Mouse (Mus musculus) MEL (cell line): ENCODE results near the gene Thsd4. TPM values are rescaled to one million over a fixed set of nuclear protein-coding genes. Genes with fewer than 3 reads are reported as not detected.

Source experiments
- DNase-seq: peaks from one replicate; pipeline ENCODE4 v3.0.0; 2011; ENCODE audit warnings: low read depth, low spot score
- H3K27ac ChIP-seq: 2 replicates; pipeline ENCODE4 v1.5.1; 2012; ENCODE audit warnings: low read depth, mild to moderate bottlenecking, control low read depth, low read length, moderate library complexity; ENCODE audit not compliant: control insufficient read depth
- H3K27me3 ChIP-seq, 2 experiments: fragments of 150-350 bp in 1 of 2; sonication (generic) in 1 of 2; 2 replicates each; pipeline ENCODE4 v1.6.1; 2012; ENCODE audit warnings: low read length in 2 of 2, mild to moderate bottlenecking in 2 of 2, improper control_type of control experiment in 1 of 2, moderate library complexity in 1 of 2; ENCODE audit not compliant: insufficient read depth in 2 of 2, control insufficient read depth in 1 of 2
- H3K36me3 ChIP-seq, 2 experiments: 2 replicates each; pipeline ENCODE4 v1.6.1; 2012 to 2014; ENCODE audit warnings: low read length in 2 of 2, improper control_type of control experiment in 1 of 2, inconsistent platforms in 1 of 2, mild to moderate bottlenecking in 1 of 2; ENCODE audit not compliant: insufficient read depth in 2 of 2, control insufficient read depth in 1 of 2
- H3K4me1 ChIP-seq, 2 experiments: fragments of 150-350 bp in 1 of 2; sonication (generic) in 1 of 2; 2 replicates each; pipeline ENCODE4 v1.6.1; 2012; ENCODE audit warnings: low read length in 2 of 2, improper control_type of control experiment in 1 of 2, mild to moderate bottlenecking in 1 of 2; ENCODE audit not compliant: insufficient read depth in 2 of 2, control insufficient read depth in 1 of 2
- H3K4me3 ChIP-seq, 2 experiments: fragments of 150-350 bp in 1 of 2; sonication (generic) in 1 of 2; 2 replicates each; pipeline ENCODE4 v1.5.1; 2012; ENCODE audit warnings: low read depth in 2 of 2, low read length in 2 of 2, mild to moderate bottlenecking in 2 of 2, moderate library complexity in 2 of 2, control low read depth in 1 of 2, improper control_type of control experiment in 1 of 2; ENCODE audit not compliant: control insufficient read depth in 1 of 2, insufficient read depth in 1 of 2
- H3K79me2 ChIP-seq: 2 replicates; pipeline ENCODE4 v1.6.1; 2012; ENCODE audit warnings: mild to moderate bottlenecking, low read length, moderate library complexity; ENCODE audit not compliant: control insufficient read depth, poor library complexity, insufficient read depth
- H3K9ac ChIP-seq: 2 replicates; pipeline ENCODE4 v1.6.1; 2012; ENCODE audit warnings: low read depth, mild to moderate bottlenecking, control low read depth, low read length, moderate library complexity; ENCODE audit not compliant: control insufficient read depth, poor library complexity, severe bottlenecking
- H3K9me3 ChIP-seq: fragments of 150-350 bp; sonication (generic); replicated peaks from 2 replicates; pipeline ENCODE4 v1.6.1; 2012; ENCODE audit warnings: mild to moderate bottlenecking, low read length, improper control_type of control experiment, moderate library complexity; ENCODE audit not compliant: insufficient read depth
- BHLHE40 ChIP-seq: IDR thresholded peaks from 2 replicates; pipeline ENCODE4 v1.6.1; 2012; ENCODE audit warnings: low read depth, mild to moderate bottlenecking, inconsistent platforms, low read length, improper control_type of control experiment, borderline replicate concordance
- ELF1 ChIP-seq: IDR thresholded peaks from 2 replicates; pipeline ENCODE4 v1.6.1; 2014; ENCODE audit warnings: low read depth, mild to moderate bottlenecking, inconsistent platforms, low read length, improper control_type of control experiment, moderate library complexity
- EP300 ChIP-seq, 2 experiments: IDR thresholded peaks; 2 replicates each; pipeline ENCODE4 v1.6.1; 2011; ENCODE audit warnings: improper control_type of control experiment in 2 of 2, low read length in 2 of 2, low read depth in 1 of 2, mild to moderate bottlenecking in 1 of 2
- ETS1 ChIP-seq: IDR thresholded peaks from 2 replicates; pipeline ENCODE4 v1.6.1; 2012; ENCODE audit warnings: low read depth, mild to moderate bottlenecking, inconsistent platforms, low read length, improper control_type of control experiment, moderate library complexity
- GATA1 ChIP-seq: IDR thresholded peaks from 2 replicates; pipeline ENCODE4 v1.6.1; 2011; ENCODE audit warnings: low read depth, low read length, improper control_type of control experiment
- HCFC1 ChIP-seq: IDR thresholded peaks from 2 replicates; pipeline ENCODE4 v1.6.1; 2012; ENCODE audit warnings: low read depth, mild to moderate bottlenecking, inconsistent platforms, low read length, improper control_type of control experiment, moderate library complexity
- KAT2A ChIP-seq: conservative IDR thresholded peaks from 2 replicates; pipeline ENCODE4 v1.6.1; 2012; ENCODE audit warnings: low read depth, low read length, improper control_type of control experiment, inconsistent platforms
- MAX ChIP-seq: IDR thresholded peaks from 2 replicates; pipeline ENCODE4 v1.6.1; 2011; ENCODE audit warnings: low read length, improper control_type of control experiment
- NELFE ChIP-seq: IDR thresholded peaks from 2 replicates; pipeline ENCODE4 v1.6.1; 2011; ENCODE audit warnings: low read depth, low read length, improper control_type of control experiment
- NRF1 ChIP-seq: IDR thresholded peaks from 2 replicates; pipeline ENCODE4 v1.6.1; 2014; ENCODE audit warnings: low read depth, mild to moderate bottlenecking, inconsistent platforms, low read length, improper control_type of control experiment, moderate library complexity; ENCODE audit not compliant: poor library complexity, insufficient read depth, severe bottlenecking
- RAD21 ChIP-seq: IDR thresholded peaks from 2 replicates; pipeline ENCODE4 v1.6.1; 2011; ENCODE audit warnings: mild to moderate bottlenecking, low read depth, low read length, improper control_type of control experiment
- RCOR1 ChIP-seq: IDR thresholded peaks from 2 replicates; pipeline ENCODE4 v1.6.1; 2012; ENCODE audit warnings: low read depth, mild to moderate bottlenecking, inconsistent platforms, low read length, improper control_type of control experiment
- SIN3A ChIP-seq: IDR thresholded peaks from 2 replicates; pipeline ENCODE4 v1.6.1; 2012; ENCODE audit warnings: low read length, improper control_type of control experiment, inconsistent platforms
- UBTF ChIP-seq: IDR thresholded peaks from 2 replicates; pipeline ENCODE4 v1.6.1; 2012; ENCODE audit warnings: low read depth, mild to moderate bottlenecking, inconsistent platforms, low read length, improper control_type of control experiment, moderate library complexity, borderline replicate concordance; ENCODE audit not compliant: insufficient read depth
- ZC3H11A ChIP-seq: IDR thresholded peaks from 2 replicates; pipeline ENCODE4 v1.6.1; 2012; ENCODE audit warnings: low read depth, mild to moderate bottlenecking, inconsistent platforms, low read length, improper control_type of control experiment
- ZKSCAN1 ChIP-seq: IDR thresholded peaks from 2 replicates; pipeline ENCODE4 v1.6.1; 2012; ENCODE audit warnings: low read depth, mild to moderate bottlenecking, inconsistent platforms, low read length, improper control_type of control experiment, moderate library complexity
- ZNF384 ChIP-seq: IDR thresholded peaks from 2 replicates; pipeline ENCODE4 v1.6.1; 2012; ENCODE audit warnings: low read depth, mild to moderate bottlenecking, inconsistent platforms, low read length, improper control_type of control experiment
- polyA plus RNA-seq, 2 experiments: library from polyadenylated mRNA; stranded (reverse) in 1 of 2; unstranded in 1 of 2; fragments of >175 nt in 1 of 2; fragments of >200 nt in 1 of 2; gene quantifications; 2 replicates each; pipeline versions ENCODE4 v1.2.1 to v1.2.4; 2012; ENCODE audit warnings: low replicate concordance in 2 of 2, low read depth in 1 of 2; ENCODE audit not compliant: insufficient read length in 2 of 2, insufficient read depth in 1 of 2, missing spikeins in 1 of 2
- total RNA-seq: library from RNA; depleted of rRNA; stranded (reverse); fragments of 300-350 nt; gene quantifications from 2 replicates; pipeline ENCODE4 v1.2.3, GENCODE M21; 2012

Thsd4 gene
- total and polyA plus RNA-seq, 3 experiments: 0.08 TPM; not detected in 1

DNA sequence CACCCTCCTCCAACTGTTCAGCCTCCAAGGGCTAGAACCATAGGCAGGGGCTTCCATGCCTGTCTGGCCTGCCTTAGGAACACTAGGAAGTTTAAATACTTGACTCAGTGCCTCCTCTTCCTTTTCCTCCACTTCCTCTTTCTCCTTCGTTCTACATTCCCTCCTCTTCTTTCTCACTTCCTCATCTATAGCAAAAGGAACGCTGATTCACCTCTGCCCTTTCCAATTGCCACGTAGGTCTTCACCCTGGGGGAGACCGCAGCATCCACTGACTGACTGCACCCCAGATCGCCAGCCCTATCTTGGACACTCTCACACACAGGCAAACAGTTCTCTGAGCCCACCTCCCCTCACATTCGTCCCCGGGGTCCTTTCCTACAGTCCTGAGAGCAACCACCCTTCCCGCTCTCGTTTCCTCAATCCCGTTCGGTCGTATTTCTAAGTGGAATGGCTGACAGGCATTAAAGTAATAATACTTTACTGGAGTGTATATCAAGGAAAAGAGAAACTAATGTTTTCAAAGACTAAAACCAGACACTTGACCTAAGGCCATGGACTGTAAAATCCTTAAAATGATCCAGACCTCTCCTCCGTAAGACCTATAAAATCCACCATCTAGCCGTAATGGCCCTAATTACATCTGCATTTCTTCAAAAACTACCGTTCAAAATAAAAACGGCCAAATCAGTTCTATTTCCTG lies 29.4 kb downstream of the Thsd4 start:
- no peaks in the 10 kb centered on the region; a peak in 1 of 4 replicates for H3K4me1 ChIP-seq
- H3K79me2 ChIP-seq: no peaks in the 10 kb centered on the region
- no peak overlapping the region for H3K4me3 ChIP-seq
- no peaks in the 10 kb centered on the region for H3K9me3 ChIP-seq
- H3K9ac ChIP-seq: no peak overlapping the region
- H3K36me3 ChIP-seq: no peaks in the 10 kb centered on the region
- no peak for TF ChIP-seq KAT2A
- TF ChIP-seq MAX: no peak
- TF ChIP-seq NRF1: no peak
- TF ChIP-seq NELFE: no peak
- TF ChIP-seq ETS1: no peak
- no peak for TF ChIP-seq GATA1
- no peak for TF ChIP-seq ZKSCAN1
- no peak for TF ChIP-seq ZNF384
- TF ChIP-seq UBTF: no peak
- DNase-seq: peak; percentile 14
- H3K27me3 ChIP-seq: no peaks in the 10 kb centered on the region
- no peak overlapping the region for H3K27ac ChIP-seq

DNA sequence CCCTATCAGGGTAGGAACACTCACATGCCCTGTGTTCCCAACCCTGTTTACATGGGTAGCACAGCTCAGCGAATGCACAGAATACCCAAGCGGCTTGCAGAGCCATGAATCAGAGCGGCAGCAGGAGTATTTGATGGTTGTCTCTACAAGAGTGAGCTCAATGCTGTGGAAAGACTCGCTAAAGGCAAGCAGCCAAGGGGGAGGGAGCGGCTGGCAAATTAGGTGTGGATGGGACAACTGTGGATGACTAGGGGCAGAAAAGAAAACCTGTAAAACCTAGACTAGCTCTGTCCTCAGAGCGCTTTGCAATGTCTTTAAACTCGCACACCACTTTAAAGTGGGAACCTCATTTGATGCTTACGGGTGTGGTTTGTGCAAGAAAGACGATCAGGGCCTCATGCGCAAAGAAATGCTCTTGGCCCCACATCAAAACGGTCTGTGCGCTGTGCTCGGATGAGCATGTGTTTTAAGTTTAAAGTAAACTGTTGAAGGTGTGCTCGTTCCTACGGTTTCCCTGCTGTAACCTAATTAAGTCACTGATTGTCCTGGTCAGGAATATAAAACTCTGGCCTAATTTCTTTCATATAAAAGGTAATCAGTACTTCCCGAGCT lies 30.3 kb downstream of the Thsd4 start:
- no peaks in the 10 kb centered on the region for H3K79me2 ChIP-seq
- no peaks in the 10 kb centered on the region for H3K27me3 ChIP-seq
- DNase-seq: no peak
- no peaks in the 10 kb centered on the region; a peak in 1 of 4 replicates for H3K4me1 ChIP-seq
- no peak overlapping the region for H3K4me3 ChIP-seq
- H3K36me3 ChIP-seq: no peaks in the 10 kb centered on the region
- no peak overlapping the region for H3K27ac ChIP-seq
- no peak overlapping the region for H3K9ac ChIP-seq
- H3K9me3 ChIP-seq: no peaks in the 10 kb centered on the region
- no peak for TF ChIP-seq NELFE
- no peak for TF ChIP-seq RAD21
- no peak for TF ChIP-seq ZC3H11A
- TF ChIP-seq ELF1: no peak
- TF ChIP-seq SIN3A: no peak
- no peak for TF ChIP-seq BHLHE40

DNA sequence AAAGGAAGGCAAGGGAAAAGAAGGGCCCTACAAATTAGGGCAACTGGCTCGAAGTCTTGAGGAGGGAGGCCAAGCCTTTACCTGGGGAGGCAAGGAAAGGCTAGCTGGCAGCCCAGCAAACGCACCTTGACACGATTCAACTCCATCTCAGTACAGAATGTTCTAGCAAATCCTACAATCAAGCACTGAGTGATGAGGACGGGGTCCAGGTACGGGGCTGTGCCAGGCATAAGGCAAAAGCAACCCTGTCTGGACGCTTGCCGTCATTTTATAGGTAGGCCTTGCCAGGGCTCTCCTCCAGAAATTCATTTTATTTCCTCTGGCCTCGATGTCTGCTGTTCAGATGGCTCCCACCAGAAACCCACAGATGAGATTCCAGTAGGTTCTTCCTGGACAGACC lies 30.8 kb downstream of the Thsd4 start:
- H3K9me3 ChIP-seq: no peaks in the 10 kb centered on the region
- TF ChIP-seq RCOR1: no peak
- TF ChIP-seq ETS1: no peak
- TF ChIP-seq EP300 (IDR thresholded peaks at IDR 0.05; ENCODE audit: low read depth in 1 of 2, low read length in 2 of 2): no peak
- no peak for TF ChIP-seq ZNF384
- no peak for TF ChIP-seq HCFC1
- no peaks in the 10 kb centered on the region for H3K36me3 ChIP-seq
- DNase-seq: no peak
- H3K27me3 ChIP-seq: no peaks in the 10 kb centered on the region
- H3K79me2 ChIP-seq: no peaks in the 10 kb centered on the region
- H3K4me1 ChIP-seq: no peaks in the 10 kb centered on the region; a peak in 1 of 4 replicates
- H3K9ac ChIP-seq: no peak overlapping the region
- no peak overlapping the region for H3K4me3 ChIP-seq
- no peak overlapping the region for H3K27ac ChIP-seq
